Mouse (Mus musculus): ENCODE data around the gene Tex101. TPM values are rescaled to one million over a fixed set of nuclear protein-coding genes. Genes with fewer than 3 reads are reported as not detected.

The Tex101 gene
- polyA plus RNA-seq, 1 experiment from 2014 or later, result 0.15 TPM

GRCm38 (mm10) chr7:24661118-24661904, 15.2 kb downstream of the Tex101 start:
- Histone ChIP-seq H3K27me3 (no peaks in the 10 kb centered on the region), H3K27ac (no peak overlapping the region), H3K4me3 (replicated peaks) (no peak overlapping the region), H3K36me3 (no peaks in the 10 kb centered on the region), H3K9ac (replicated peaks) (no peak overlapping the region), H3K4me1 (replicated peaks) (no peaks in the 10 kb centered on the region), H3K4me2 (replicated peaks) (no peak overlapping the region), H3K9me3 (no peaks in the 10 kb centered on the region)
- WGBS, result 75% methylated on average over 17 of the region's 17 CpGs
- ATAC-seq, result no peak

DNA sequence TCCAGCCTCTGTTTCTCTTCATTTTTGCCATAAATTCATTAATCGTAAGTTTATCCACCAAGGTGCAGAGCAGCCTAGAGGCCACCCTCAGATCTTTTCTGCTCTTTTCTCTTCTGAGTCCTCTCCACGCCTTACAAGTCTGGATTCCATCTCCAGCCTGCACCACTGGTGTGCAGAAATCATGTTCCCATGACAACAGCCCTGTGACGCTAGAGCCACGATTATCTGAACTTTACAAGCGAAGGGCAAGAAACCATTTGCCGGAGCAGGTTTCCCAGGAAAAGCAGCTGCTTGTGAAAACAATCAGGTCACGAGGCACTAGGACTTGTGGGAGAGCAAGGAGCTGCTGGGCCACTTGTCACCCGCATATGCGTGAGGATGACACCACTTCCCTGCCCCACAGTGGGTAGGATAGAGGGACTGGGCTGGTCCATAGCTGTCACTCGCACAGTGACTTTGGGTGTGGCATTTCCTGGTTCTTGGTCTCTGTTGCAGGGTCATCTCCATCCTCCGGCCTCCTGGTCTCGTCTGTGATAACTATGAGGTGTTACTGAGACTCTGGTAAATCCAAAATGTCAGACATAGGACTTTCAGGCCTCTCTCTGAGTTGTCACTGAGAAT, 16.6 kb downstream of the Tex101 start:
- 65% methylated on average over 12 of the region's 12 CpGs for WGBS
- no peaks in the 10 kb centered on the region for H3K36me3 ChIP-seq
- no peaks in the 10 kb centered on the region for H3K4me1 ChIP-seq (replicated peaks)
- no peak for ATAC-seq
- H3K4me3 ChIP-seq (replicated peaks), result no peak overlapping the region
- H3K9me3 ChIP-seq, result no peaks in the 10 kb centered on the region
- no peak overlapping the region for H3K4me2 ChIP-seq (replicated peaks)
- H3K9ac ChIP-seq (replicated peaks), result no peak overlapping the region
- no peak overlapping the region for H3K27ac ChIP-seq
- no peaks in the 10 kb centered on the region for H3K27me3 ChIP-seq

- Histone ChIP-seq H3K4me1 (replicated peaks) (no peaks in the 10 kb centered on the region), H3K9ac (replicated peaks) (no peak overlapping the region), H3K4me3 (replicated peaks) (no peak overlapping the region), H3K27ac (no peak overlapping the region), H3K4me2 (replicated peaks) (no peak overlapping the region), H3K9me3 (no peaks in the 10 kb centered on the region), H3K36me3 (no peaks in the 10 kb centered on the region), H3K27me3 (no peaks in the 10 kb centered on the region)
- 28% methylated on average over 7 of the region's 7 CpGs for WGBS
- ATAC-seq, result 0 out of 2 replicates have a peak, but pooled peaks have one; percentile 45
Observed at GRCm38 (mm10) chr7:24653681-24654080, 22.8 kb downstream of the Tex101 start.

DNA sequence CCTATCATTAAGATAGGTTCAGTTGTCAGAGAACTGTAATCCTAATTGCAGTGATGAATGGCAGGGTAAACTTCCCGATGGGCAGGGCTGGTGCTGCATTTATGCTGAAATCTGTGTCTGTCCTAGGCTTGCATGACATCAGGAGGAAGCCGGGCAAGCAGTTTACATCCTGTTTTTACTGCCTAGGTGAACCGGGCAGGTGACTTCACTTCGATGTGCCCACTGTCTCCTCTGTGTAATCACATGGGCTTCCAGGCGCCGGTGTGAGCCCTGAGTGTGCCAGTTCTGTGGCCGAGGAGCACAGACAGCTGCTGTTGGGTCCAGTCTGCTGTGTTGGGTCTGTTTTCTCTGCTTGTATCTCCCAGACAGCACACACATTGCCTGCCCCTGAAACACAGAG, 30.0 kb downstream of the Tex101 start:
- WGBS, result 83% methylated on average over 7 of the region's 7 CpGs

GRCm38 (mm10) chr7:24644996-24645395, 31.5 kb downstream of the Tex101 start:
- H3K4me3 ChIP-seq (replicated peaks), result no peak overlapping the region
- H3K27ac ChIP-seq, result no peak overlapping the region
- H3K4me1 ChIP-seq (replicated peaks), result no peaks in the 10 kb centered on the region
- WGBS, result 77% methylated on average over 7 of the region's 7 CpGs
- no peaks in the 10 kb centered on the region for H3K9me3 ChIP-seq
- peaks cover 9% of the 10 kb centered on the region for H3K27me3 ChIP-seq
- no peak overlapping the region for H3K4me2 ChIP-seq (replicated peaks)
- H3K36me3 ChIP-seq, result no peaks in the 10 kb centered on the region
- H3K9ac ChIP-seq (replicated peaks), result no peak overlapping the region
- no peak for ATAC-seq

More for the DNA sequence above, 30.0 kb downstream of the Tex101 start:
- Histone ChIP-seq H3K4me1 (replicated peaks) (no peaks in the 10 kb centered on the region), H3K36me3 (no peaks in the 10 kb centered on the region), H3K9me3 (no peaks in the 10 kb centered on the region), H3K4me3 (replicated peaks) (no peak overlapping the region), H3K27me3 (no peaks in the 10 kb centered on the region), H3K9ac (replicated peaks) (no peak overlapping the region), H3K4me2 (replicated peaks) (no peak overlapping the region), H3K27ac (no peak overlapping the region)
- no peak for ATAC-seq

DNA sequence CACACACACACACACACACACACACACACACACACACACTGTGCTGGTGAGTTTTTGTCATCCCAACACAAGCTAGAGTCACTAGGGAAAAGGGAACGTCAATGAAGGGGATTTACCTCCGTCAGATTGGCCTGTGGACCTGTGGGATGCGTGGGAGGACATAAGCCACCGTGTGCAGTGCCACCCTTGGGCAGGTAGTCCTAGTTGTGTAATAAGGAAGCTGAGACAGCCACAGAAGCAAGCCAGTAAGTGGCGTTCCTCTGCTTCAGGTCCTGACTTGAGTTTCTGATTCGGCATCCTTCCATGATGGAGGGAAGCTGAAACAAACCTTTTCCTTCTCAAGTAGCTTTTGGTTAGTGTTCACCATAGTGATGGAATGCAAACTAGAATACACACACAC, 32.0 kb downstream of the Tex101 start:
- no peaks in the 10 kb centered on the region for H3K9me3 ChIP-seq
- no peaks in the 10 kb centered on the region for H3K36me3 ChIP-seq

GRCm38 (mm10) chr7:24642491-24642890, 34.0 kb downstream of the Tex101 start:
- Histone ChIP-seq H3K4me2 (replicated peaks) (no peak overlapping the region), H3K27ac (no peak overlapping the region), H3K4me1 (replicated peaks) (peaks cover 14% of the 10 kb centered on the region), H3K36me3 (no peaks in the 10 kb centered on the region), H3K4me3 (replicated peaks) (no peak overlapping the region), H3K9me3 (no peaks in the 10 kb centered on the region), H3K27me3 (peaks cover 35% of the 10 kb centered on the region), H3K9ac (replicated peaks) (no peak overlapping the region)
- WGBS, result 5% methylated on average over 9 of the region's 9 CpGs
- 0 out of 2 replicates have a peak, but pooled peaks have one; percentile 43 for ATAC-seq

More for the DNA sequence above, 32.0 kb downstream of the Tex101 start:
- H3K27me3 ChIP-seq, result peaks cover 15% of the 10 kb centered on the region
- H3K4me2 ChIP-seq (replicated peaks), result no peak overlapping the region
- H3K27ac ChIP-seq, result no peak overlapping the region
- no peak overlapping the region for H3K9ac ChIP-seq (replicated peaks)
- 83% methylated on average over 6 of the region's 6 CpGs for WGBS
- ATAC-seq, result no peak
- no peaks in the 10 kb centered on the region for H3K4me1 ChIP-seq (replicated peaks)
- no peak overlapping the region for H3K4me3 ChIP-seq (replicated peaks)

GRCm38 (mm10) chr7:24640450-24640849, 36.0 kb downstream of the Tex101 start:
- no peak for ATAC-seq
- WGBS, result 62% methylated on average over 13 of the region's 13 CpGs
- no peak overlapping the region for H3K27ac ChIP-seq
- no peak overlapping the region for H3K4me3 ChIP-seq (replicated peaks)
- peaks cover 26% of the 10 kb centered on the region for H3K4me1 ChIP-seq (replicated peaks)
- H3K27me3 ChIP-seq, result peaks cover 55% of the 10 kb centered on the region
- H3K36me3 ChIP-seq, result no peaks in the 10 kb centered on the region
- H3K9me3 ChIP-seq, result no peaks in the 10 kb centered on the region
- H3K4me2 ChIP-seq (replicated peaks), result no peak overlapping the region
- no peak overlapping the region for H3K9ac ChIP-seq (replicated peaks)

DNA sequence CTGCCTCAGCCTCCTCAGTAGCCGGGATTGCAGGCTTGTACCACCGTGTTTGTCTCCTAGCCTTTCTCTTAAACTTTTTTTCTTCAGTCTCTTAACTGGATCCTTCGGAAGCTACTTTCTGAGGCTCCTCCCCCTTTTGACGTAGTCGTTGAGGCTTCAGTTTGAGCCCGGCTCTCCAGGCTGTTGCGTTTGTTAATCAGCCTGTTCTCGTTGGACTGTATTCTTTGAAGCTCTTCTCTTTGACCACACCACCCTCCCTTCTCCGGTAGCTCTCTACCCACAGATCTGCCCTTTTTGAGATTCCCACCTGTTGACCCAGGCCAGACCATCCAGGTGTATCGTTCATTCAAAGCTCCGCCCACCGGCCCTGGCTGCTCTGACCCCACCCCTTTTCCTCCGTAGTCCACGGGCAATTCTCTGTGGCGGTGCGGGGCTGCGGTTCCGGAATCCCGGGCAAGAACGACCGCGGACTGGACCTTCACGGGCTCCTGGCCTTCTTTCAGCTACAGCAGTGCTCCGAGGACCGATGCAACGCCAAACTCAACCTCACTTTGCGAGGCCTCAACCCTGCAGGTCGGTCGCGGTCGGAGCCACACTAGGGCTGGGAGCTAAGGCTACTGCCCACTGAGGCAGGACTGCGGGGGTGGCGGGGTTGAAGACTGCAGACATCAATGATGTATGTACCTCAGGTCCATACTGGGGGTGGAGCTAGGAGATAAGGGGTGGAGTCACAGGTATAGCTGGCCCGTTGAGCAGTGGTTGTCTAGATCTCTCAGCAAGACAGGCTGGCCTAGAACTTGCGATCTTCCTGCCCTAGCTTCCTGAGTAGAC, 38.2 kb downstream of the Tex101 start:
- Histone ChIP-seq H3K9ac (replicated peaks) (peak overlapping the region; percentile 32; the same call in 1 of the 2 replicates), H3K4me2 (replicated peaks) (peak overlapping the region; percentile 67), H3K27me3 (peaks cover 60% of the 10 kb centered on the region), H3K27ac (no peak overlapping the region), H3K36me3 (no peaks in the 10 kb centered on the region), H3K9me3 (no peaks in the 10 kb centered on the region), H3K4me3 (replicated peaks) (peak overlapping the region; percentile 41), H3K4me1 (replicated peaks) (peaks cover 26% of the 10 kb centered on the region)
- 2% methylated on average over 35 of the region's 35 CpGs for WGBS
- no peak for ATAC-seq

- Histone ChIP-seq H3K36me3 (no peaks in the 10 kb centered on the region), H3K9me3 (no peaks in the 10 kb centered on the region), H3K4me2 (replicated peaks) (peak overlapping the region; percentile 67), H3K4me1 (replicated peaks) (peaks cover 26% of the 10 kb centered on the region), H3K27me3 (peaks cover 61% of the 10 kb centered on the region), H3K4me3 (replicated peaks) (peak overlapping the region; percentile 18; the same call in 1 of the 2 replicates), H3K27ac (no peak overlapping the region), H3K9ac (replicated peaks) (no peak overlapping the region)
- ATAC-seq, result peak; percentile 44
- 1% methylated on average over 18 of the region's 18 CpGs for WGBS
Observed at GRCm38 (mm10) chr7:24637046-24637445, 39.4 kb downstream of the Tex101 start.

DNA sequence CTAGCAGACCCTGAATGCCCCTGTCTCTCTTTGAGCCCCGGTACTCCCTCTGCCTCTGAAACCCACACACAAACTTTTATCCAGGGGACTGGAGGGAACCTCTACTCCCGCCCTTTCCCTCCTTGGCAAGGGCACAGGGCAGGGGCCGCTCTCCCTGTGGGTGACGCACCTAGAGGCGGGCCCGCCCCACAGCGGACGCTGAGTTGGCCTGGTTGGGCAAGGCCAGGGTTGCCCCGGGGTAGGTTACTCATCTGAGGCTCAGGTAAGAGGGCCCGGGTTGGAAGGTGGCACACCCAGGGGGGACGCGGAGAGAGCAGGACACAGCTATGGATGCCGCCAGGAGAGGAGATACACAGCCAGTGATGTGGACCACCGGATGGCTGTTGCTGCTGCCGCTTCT, 40.2 kb downstream of the Tex101 start, which contains the start of gene Lypd3:
Gene Lypd3 (plus strand): TSS at position 287 of the 400 bp plus-strand sequence.
- peak within 1 kb of the TSS; percentile 67 for H3K4me2 ChIP-seq (replicated peaks)
- H3K36me3 ChIP-seq, result no peaks in the 10 kb centered on the region
- no peak within 1 kb of the TSS for H3K27ac ChIP-seq
- WGBS, result 18% methylated on average over 15 of the region's 15 CpGs
- H3K9ac ChIP-seq (replicated peaks), result no peak within 1 kb of the TSS
- H3K9me3 ChIP-seq, result no peaks in the 10 kb centered on the region
- no peak for ATAC-seq
- H3K4me3 ChIP-seq (replicated peaks), result peak within 1 kb of the TSS; percentile 18; the same call in 1 of the 2 replicates
- H3K27me3 ChIP-seq, result peaks cover 61% of the 10 kb centered on the region
- peaks cover 26% of the 10 kb centered on the region for H3K4me1 ChIP-seq (replicated peaks)
